17 mouse cellular contexts compared by ENCODE assay signal in genomic region chr13:30523971-30524370, GRCm38 (mm10). TPM values are rescaled to one million over a fixed set of nuclear protein-coding genes. Genes with fewer than 3 reads are reported as not detected.
A peak's percentile ranks its signal among the peaks of the same experiment; 100 is the strongest.
DNase-seq lines count a peak whose midpoint lies in the region; ATAC-seq and TF ChIP-seq lines count a peak whose summit lies in the region.
"Had no signal": no experiment of that assay in that cellular context is flagged by ENCODE, and none has a peak within 500 bp of the region (broad histone marks: within the 10 kb centered on the region; RNA-seq: fewer than 3 reads in every experiment).

No protein-coding gene starts in this region.

- no peak overlapping the region for H3K4me2 ChIP-seq in heart, embryonic 11.5 days
- no peak overlapping the region for H3K4me2 ChIP-seq in midbrain, embryonic 11.5 days
- no peak overlapping the region for H3K4me2 ChIP-seq in midbrain, embryonic 14.5 days (ENCODE audit: low read length)
- no peak overlapping the region for H3K4me2 ChIP-seq in intestine, postnatal 0 days (replicated peaks; ENCODE audit: low read depth)
- H3K4me2 ChIP-seq: liver, embryonic 13.5 days had no signal

- 76% methylated on average over 9 of the region's 9 CpGs for WGBS in heart, embryonic 11.5 days (ENCODE audit: insufficient replicate concordance)
- 90% methylated on average over 9 of the region's 9 CpGs for WGBS in midbrain, embryonic 11.5 days
- WGBS in midbrain, embryonic 14.5 days: 89% methylated on average over 9 of the region's 9 CpGs
- WGBS in small intestine, adult 2 months: 87% methylated on average over 9 of the region's 9 CpGs
- 85% methylated on average over 9 of the region's 9 CpGs for WGBS in intestine, postnatal 0 days

- no peak overlapping the region for H3K9ac ChIP-seq in heart, embryonic 11.5 days (ENCODE audit: low read depth, low read length)
- H3K9ac ChIP-seq in midbrain, embryonic 11.5 days (ENCODE audit: low read length): no peak overlapping the region
- no peak overlapping the region for H3K9ac ChIP-seq in midbrain, embryonic 14.5 days (replicated peaks; ENCODE audit: low read length)
- no peak overlapping the region for H3K9ac ChIP-seq in intestine, postnatal 0 days (ENCODE audit: low read depth, low read length)
- H3K9ac ChIP-seq: forebrain, postnatal 0 days; liver, embryonic 13.5 days had no signal

- no peaks in the 10 kb centered on the region for H3K4me1 ChIP-seq in heart, embryonic 11.5 days (ENCODE audit: control insufficient read depth, insufficient read depth, low read length)
- H3K4me1 ChIP-seq in midbrain, embryonic 11.5 days (ENCODE audit: control insufficient read depth, insufficient read depth, low read length): no peaks in the 10 kb centered on the region
- H3K4me1 ChIP-seq in midbrain, embryonic 14.5 days (ENCODE audit: control insufficient read depth, insufficient read depth, low read length): no peaks in the 10 kb centered on the region
- H3K4me1 ChIP-seq in small intestine, adult 2 months (ENCODE audit: control insufficient read depth, insufficient read depth, insufficient read length, low read length): peaks cover 12% of the 10 kb centered on the region; the same call in 1 of the 2 replicates
- H3K4me1 ChIP-seq in intestine, postnatal 0 days (replicated peaks; ENCODE audit: control insufficient read depth, insufficient read depth, low read length): 0 out of 2 replicates have a peak, but pooled peaks cover 3% of the 10 kb centered on the region
- H3K4me1 ChIP-seq: midbrain, embryonic 10.5 days had no signal

- TF ChIP-seq CTCF in small intestine, adult 2 months (IDR thresholded peaks at IDR 0.05; ENCODE audit: extremely low read depth, insufficient read length, insufficient replicate concordance, low read depth, low read length): no peak
- no peak for TF ChIP-seq CTCF in intestine, postnatal 0 days (IDR thresholded peaks at IDR 0.05; ENCODE audit: low read depth)

- peak; percentile 95 for DNase-seq in heart, adult 11 months
- peak; percentile 17 for DNase-seq in midbrain, embryonic 11.5 days (ENCODE audit: low spot score, missing footprints)
- no peak for DNase-seq in midbrain, embryonic 14.5 days
- DNase-seq in heart, postnatal 14 days: peak; percentile 31 to 39
- DNase-seq: adrenal gland, postnatal 10 days; cerebellum, adult 11-12 months; cerebellum, postnatal 36 days; forebrain, postnatal 0 days; left cerebral cortex, postnatal 4 days; liver, embryonic 13.5 days; right cerebral cortex, postnatal 4 days had no signal

- no peak overlapping the region for H3K4me3 ChIP-seq in heart, embryonic 11.5 days (ENCODE audit: low read depth, low read length)
- no peak overlapping the region for H3K4me3 ChIP-seq in midbrain, embryonic 11.5 days (ENCODE audit: low read depth, low read length)
- no peak overlapping the region for H3K4me3 ChIP-seq in midbrain, embryonic 14.5 days (replicated peaks; ENCODE audit: low read depth, low read length)
- no peak overlapping the region for H3K4me3 ChIP-seq in small intestine, adult 2 months (ENCODE audit: low read depth, low read length)
- no peak overlapping the region for H3K4me3 ChIP-seq in intestine, postnatal 0 days (ENCODE audit: low read depth, low read length)
- H3K4me3 ChIP-seq: liver, embryonic 13.5 days; midbrain, embryonic 10.5 days had no signal

- no peak overlapping the region for H3K27ac ChIP-seq in heart, embryonic 11.5 days (ENCODE audit: low read depth, low read length)
- H3K27ac ChIP-seq in midbrain, embryonic 11.5 days (ENCODE audit: low read depth, low read length): no peak overlapping the region
- H3K27ac ChIP-seq in midbrain, embryonic 14.5 days (replicated peaks; ENCODE audit: low read depth, low read length): no peak overlapping the region
- H3K27ac ChIP-seq in small intestine, adult 2 months (ENCODE audit: insufficient read depth, low read depth, low read length): 0 out of 2 replicates have a peak overlapping the region, but pooled peaks have one; percentile 12
- no peak overlapping the region for H3K27ac ChIP-seq in intestine, postnatal 0 days (ENCODE audit: low read depth, low read length)
- H3K27ac ChIP-seq: liver, embryonic 13.5 days; midbrain, embryonic 10.5 days had no signal

- H3K27me3 ChIP-seq in heart, embryonic 11.5 days (ENCODE audit: control insufficient read depth, insufficient read depth, low read length): no peaks in the 10 kb centered on the region
- no peaks in the 10 kb centered on the region for H3K27me3 ChIP-seq in midbrain, embryonic 11.5 days (ENCODE audit: control insufficient read depth, insufficient read depth, low read length)
- H3K27me3 ChIP-seq in midbrain, embryonic 14.5 days (ENCODE audit: control insufficient read depth, insufficient read depth, low read length): no peaks in the 10 kb centered on the region
- no peaks in the 10 kb centered on the region for H3K27me3 ChIP-seq in small intestine, adult 2 months (ENCODE audit: control insufficient read depth, insufficient read depth, low read length)
- H3K27me3 ChIP-seq in intestine, postnatal 0 days (replicated peaks; ENCODE audit: control insufficient read depth, insufficient read depth, low read length): no peaks in the 10 kb centered on the region
- H3K27me3 ChIP-seq: CH12.LX; liver, embryonic 13.5 days had no signal

- 0 out of 2 replicates have a peak, but pooled peaks cover 2% of the 10 kb centered on the region for H3K9me3 ChIP-seq in heart, embryonic 11.5 days (replicated peaks; ENCODE audit: control insufficient read depth, low read length)
- no peaks in the 10 kb centered on the region for H3K9me3 ChIP-seq in midbrain, embryonic 11.5 days (ENCODE audit: control insufficient read depth, low read length)
- no peaks in the 10 kb centered on the region for H3K9me3 ChIP-seq in midbrain, embryonic 14.5 days (ENCODE audit: control insufficient read depth, low read length)
- no peaks in the 10 kb centered on the region for H3K9me3 ChIP-seq in intestine, postnatal 0 days (ENCODE audit: control insufficient read depth)
- H3K9me3 ChIP-seq: liver, embryonic 13.5 days; midbrain, embryonic 10.5 days had no signal

- no peak for ATAC-seq in heart, embryonic 11.5 days (replicated peaks; ENCODE audit: insufficient number of reproducible peaks, low FRiP score, low TSS enrichment)
- ATAC-seq in midbrain, embryonic 11.5 days (ENCODE audit: low FRiP score): no peak
- no peak for ATAC-seq in midbrain, embryonic 14.5 days (ENCODE audit: low FRiP score, low TSS enrichment)
- no peak for ATAC-seq in intestine, postnatal 0 days
- ATAC-seq in monocyte, adult 5-6 weeks (replicated peaks; ENCODE audit: insufficient number of reproducible peaks, low FRiP score, low TSS enrichment, poor library complexity, severe bottlenecking): no peak
- ATAC-seq: forebrain, postnatal 0 days had no signal

- no peak for TF ChIP-seq POLR2A in small intestine, adult 2 months (IDR thresholded peaks at IDR 0.05; ENCODE audit: low read depth, low read length)

- no peaks in the 10 kb centered on the region for H3K36me3 ChIP-seq in heart, embryonic 11.5 days (ENCODE audit: control insufficient read depth, insufficient read depth, low read length)
- no peaks in the 10 kb centered on the region for H3K36me3 ChIP-seq in midbrain, embryonic 11.5 days (ENCODE audit: control insufficient read depth, insufficient read depth, low read length)
- H3K36me3 ChIP-seq in midbrain, embryonic 14.5 days (ENCODE audit: control insufficient read depth, insufficient read depth, low read length): no peaks in the 10 kb centered on the region
- H3K36me3 ChIP-seq in small intestine, adult 2 months (ENCODE audit: control insufficient read depth, insufficient read depth, low read length): 0 out of 2 replicates have a peak, but pooled peaks cover 1% of the 10 kb centered on the region
- H3K36me3 ChIP-seq in intestine, postnatal 0 days (ENCODE audit: control insufficient read depth, insufficient read depth): no peaks in the 10 kb centered on the region
- H3K36me3 ChIP-seq: liver, embryonic 13.5 days; midbrain, embryonic 10.5 days had no signal

- intact Hi-C loops in heart, postnatal 14 days (cut with DNase I): loop anchor here (10.0 kb wide), 1 partner anchor 189 kb away; the partner anchor contains the start of gene Agtr1a

RNA-seq across cellular contexts. Expression of gene Uqcrfs1, which starts 21.2 kb away (rescaled TPM):
- polyA plus RNA-seq in heart, embryonic 11.5 days (2014; fragmentation: Nextera tagmentation; extraction: Ambion mirVana): 483 and 531 TPM in 2 replicates
- 273 and 277 TPM in 2 replicates for polyA plus RNA-seq in midbrain, embryonic 11.5 days (2014; fragmentation: Nextera tagmentation; extraction: Ambion mirVana)
- 302 TPM in 2 replicates for polyA plus RNA-seq in midbrain, embryonic 14.5 days (2014; fragmentation: Nextera tagmentation; extraction: Ambion mirVana)
- 1,000 to 10,000 TPM; 1,063 to 1,094 TPM for total RNA-seq in heart, postnatal 14 days (2021)
- 275 and 292 TPM in 2 replicates for polyA plus RNA-seq in small intestine, adult 2 months (2012; rRNA removed)
- polyA plus RNA-seq in intestine, postnatal 0 days (2015; fragmentation: Nextera tagmentation; extraction: Ambion mirVana): 519 and 553 TPM in 2 replicates
- 88.3 to 112 TPM (median 102 TPM) in 3 replicates for total RNA-seq in monocyte, adult 5-6 weeks (2017)
